Mouse (Mus musculus) CD4-positive, CD25-positive, alpha-beta regulatory T cell (primary cell): Measurements from ENCODE around the gene Ksr2. TPM values are rescaled to one million over a fixed set of nuclear protein-coding genes. Genes with fewer than 3 reads are reported as not detected.

Source experiments
- polyA plus RNA-seq: library from polyadenylated mRNA; unstranded; fragments of 100-300 nt; shearing (Covaris generic); gene quantifications from one replicate; pipeline ENCODE4 v1.2.1, GENCODE M21; 2017

Ksr2 gene
- 1.5 TPM for polyA plus RNA-seq

DNA sequence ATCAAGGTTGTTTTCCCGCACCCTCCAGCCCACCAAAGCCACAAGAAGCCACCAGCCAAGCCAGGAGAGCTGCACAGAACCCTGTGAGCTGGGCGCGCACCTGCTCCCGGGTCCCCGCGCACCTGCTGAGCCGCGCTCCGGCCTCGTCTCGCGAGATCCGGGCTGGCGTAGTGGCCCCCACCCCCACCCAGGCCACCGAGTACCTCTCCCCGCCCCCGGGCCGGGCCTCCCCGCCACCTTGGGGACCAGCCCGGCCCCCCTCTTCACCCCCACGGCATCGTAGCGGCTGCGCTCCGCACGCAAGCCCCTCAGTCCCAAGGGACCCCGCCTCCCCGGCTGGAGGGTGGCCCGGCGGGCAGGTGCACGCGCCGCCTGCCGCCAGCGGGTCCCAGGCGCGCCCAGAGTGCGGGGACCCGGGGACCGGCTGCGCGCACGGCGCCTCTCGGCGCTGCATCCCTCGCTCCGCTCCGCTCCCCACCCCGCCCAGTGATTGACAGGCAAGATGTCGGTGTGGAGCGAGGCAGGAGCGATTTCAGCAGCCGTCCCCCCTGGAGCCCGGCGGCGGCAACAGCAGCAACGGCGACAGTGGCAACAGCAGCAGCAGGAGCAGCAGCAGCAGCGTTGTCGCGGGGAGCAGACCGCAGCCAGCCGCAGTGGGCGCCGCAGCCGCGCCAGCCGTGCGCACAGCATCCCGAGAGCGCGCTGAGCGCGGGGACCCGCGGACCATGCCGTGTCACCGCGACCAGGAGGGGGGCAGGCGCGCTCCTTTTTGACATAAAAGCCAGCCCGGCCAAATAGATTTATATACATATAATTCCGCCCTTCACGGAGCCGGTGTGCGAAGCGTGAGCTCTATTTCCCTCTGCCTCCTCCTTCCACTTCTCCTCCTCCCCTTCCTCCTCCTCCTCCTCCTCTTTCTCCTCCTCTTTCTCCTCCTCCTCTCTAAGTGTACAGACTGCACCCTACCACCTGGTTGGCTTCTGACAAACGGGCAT lies at the start of gene Ksr2:
Gene Ksr2 (plus strand): TSS at position 494 of the 995 bp plus-strand sequence.

DNA sequence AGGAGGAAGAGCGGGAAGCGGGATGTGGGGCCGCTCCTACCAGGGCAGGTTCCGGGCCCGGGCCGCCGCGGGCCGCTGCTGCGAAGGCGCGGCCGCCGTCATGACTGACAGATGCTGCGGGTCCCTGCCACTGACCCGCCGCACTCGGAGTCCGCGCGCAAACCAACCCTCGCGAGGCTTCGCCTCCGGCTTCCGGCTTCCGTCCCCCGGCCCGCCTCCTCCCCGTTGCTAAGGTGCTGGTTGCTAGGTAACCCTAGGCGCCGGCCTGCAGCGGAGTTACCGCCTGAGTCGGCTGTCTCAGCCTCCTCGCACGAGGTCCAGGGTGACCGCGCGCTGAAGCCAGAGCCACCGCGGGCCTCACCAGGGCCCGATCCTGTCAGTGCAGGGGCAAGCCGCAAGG lies 24.9 kb upstream of the Ksr2 start, which contains the start of gene Rfc5:
Gene Rfc5 (minus strand): TSS at position 171 of the 400 bp plus-strand sequence.

DNA sequence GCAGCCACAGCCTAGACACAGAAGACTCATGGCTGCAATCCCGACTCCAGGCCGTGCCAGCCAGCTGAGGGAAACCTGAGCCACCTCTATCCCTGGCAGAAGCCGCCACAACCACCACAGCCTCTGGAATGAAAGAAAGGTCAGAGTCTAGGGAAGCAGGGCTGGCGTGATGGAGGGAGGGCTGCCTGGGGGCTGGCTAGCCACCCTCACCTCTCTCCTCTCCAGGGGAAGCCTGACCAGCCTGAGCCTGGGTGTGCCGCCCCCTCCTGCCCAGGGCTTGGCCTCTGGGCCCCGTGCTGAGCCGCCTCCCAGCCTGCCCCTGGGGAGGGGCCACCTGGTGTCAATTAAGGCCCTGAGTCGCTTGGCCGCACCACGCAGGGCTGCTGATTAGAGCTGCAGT lies 366.9 kb downstream of the Ksr2 start, which contains the start of gene Nos1:
Gene Nos1 (plus strand): TSS at position 352 of the 400 bp plus-strand sequence.

Other genes starting within 250 kb of the Ksr2 start
- gene Pebp1, start 126.4 kb upstream of the Ksr2 start, polyA plus RNA-seq, result 248 TPM
- 5.2 TPM for gene Vsig10, start 94.9 kb upstream of the Ksr2 start, polyA plus RNA-seq
- 62.1 TPM for gene Wsb2, start 56.7 kb upstream of the Ksr2 start, polyA plus RNA-seq
- gene Rfc5, start 25.0 kb upstream of the Ksr2 start, polyA plus RNA-seq, result 39.1 TPM